8 mouse cellular contexts compared by ENCODE assay signal in genomic region chr7:127345512-127346325, GRCm38 (mm10). TPM values are rescaled to one million over a fixed set of nuclear protein-coding genes. Genes with fewer than 3 reads are reported as not detected.
DNase-seq lines count a peak whose midpoint lies in the region; ATAC-seq lines count a peak whose summit lies in the region.

Gene Zfp768 (minus strand): TSS chr7:127345589.

- H3K4me1 ChIP-seq in brown adipose tissue, adult 24 weeks (ENCODE audit: control insufficient read depth, insufficient read depth, insufficient read length, low read length): peaks cover 14% of the 10 kb centered on the region
- peaks cover 14 to 26% of the 10 kb centered on the region in 2 experiments for H3K4me1 ChIP-seq in heart, embryonic 14.5 days (ENCODE audit: control insufficient read depth in 2 of 2, insufficient read depth in 2 of 2, low read length in 2 of 2)
- H3K4me1 ChIP-seq in liver, embryonic 13.5 days (replicated peaks): peaks cover 45% of the 10 kb centered on the region
- peaks cover 22% of the 10 kb centered on the region for H3K4me1 ChIP-seq in stomach, embryonic 16.5 days (ENCODE audit: control insufficient read depth, insufficient read depth, low read length)

- peak; percentile 87 for DNase-seq in CD4-positive, CD25-positive, alpha-beta regulatory T cell, adult 2 months (ENCODE audit: low read depth, low spot score)
- DNase-seq in fibroblast of lung, adult 2 months (ENCODE audit: low read depth): peak; percentile 60
- peak; percentile 96 for DNase-seq in kidney, postnatal 14 days
- DNase-seq in liver, embryonic 13.5 days: peak; percentile 86
- peak; percentile 99 for DNase-seq in neural tube, embryonic 10.5 days (ENCODE audit: extremely low spot score, low spot score)

- no peaks in the 10 kb centered on the region for H3K9me3 ChIP-seq in heart, embryonic 14.5 days (ENCODE audit: control insufficient read depth, low read length)
- H3K9me3 ChIP-seq in liver, embryonic 13.5 days (replicated peaks): no peaks in the 10 kb centered on the region
- H3K9me3 ChIP-seq in stomach, embryonic 16.5 days (replicated peaks; ENCODE audit: control insufficient read depth, low read length): no peaks in the 10 kb centered on the region

- ATAC-seq in heart, embryonic 14.5 days (ENCODE audit: insufficient number of reproducible peaks, insufficient read depth, low FRiP score, low read depth): peak; percentile 91
- peak; percentile 85 for ATAC-seq in liver, embryonic 13.5 days (ENCODE audit: low read depth)
- ATAC-seq in stomach, embryonic 16.5 days (ENCODE audit: insufficient read depth, low FRiP score): peak; percentile 90

- H3K9ac ChIP-seq in heart, embryonic 14.5 days (ENCODE audit: low read length): peak within 1 kb of the TSS; percentile 95
- peak within 1 kb of the TSS; percentile 79 for H3K9ac ChIP-seq in liver, embryonic 13.5 days
- H3K9ac ChIP-seq in stomach, embryonic 16.5 days (ENCODE audit: low read length): peak within 1 kb of the TSS; percentile 97

- under 1% methylated on average over 66 of the region's 76 CpGs for WGBS in heart, embryonic 14.5 days
- under 1% methylated on average over 70 of the region's 76 CpGs for WGBS in liver, embryonic 13.5 days (ENCODE audit: insufficient replicate concordance)
- WGBS in stomach, embryonic 16.5 days: under 1% methylated on average over 74 of the region's 76 CpGs

- peak within 1 kb of the TSS; percentile 97 for H3K4me3 ChIP-seq in brown adipose tissue, adult 24 weeks (ENCODE audit: insufficient read depth, low read depth, low read length)
- H3K4me3 ChIP-seq in heart, embryonic 14.5 days (ENCODE audit: control insufficient read depth in 1 of 2, insufficient read depth in 1 of 2, low read depth in 1 of 2, low read length in 2 of 2): peak within 1 kb of the TSS; percentile 90 to 92
- peak within 1 kb of the TSS; percentile 79 for H3K4me3 ChIP-seq in liver, embryonic 13.5 days (replicated peaks)
- peak within 1 kb of the TSS; percentile 97 for H3K4me3 ChIP-seq in stomach, embryonic 16.5 days (replicated peaks; ENCODE audit: low read length)

- no peaks in the 10 kb centered on the region for H3K27me3 ChIP-seq in heart, embryonic 14.5 days (ENCODE audit: control insufficient read depth, insufficient read depth, low read length)
- H3K27me3 ChIP-seq in liver, embryonic 13.5 days: no peaks in the 10 kb centered on the region
- H3K27me3 ChIP-seq in stomach, embryonic 16.5 days (ENCODE audit: control insufficient read depth, insufficient read depth, low read length): no peaks in the 10 kb centered on the region

- H3K4me2 ChIP-seq in heart, embryonic 14.5 days (ENCODE audit: low read length): peak within 1 kb of the TSS; percentile 80
- peak within 1 kb of the TSS; percentile 99 for H3K4me2 ChIP-seq in liver, embryonic 13.5 days
- H3K4me2 ChIP-seq in stomach, embryonic 16.5 days (ENCODE audit: low read depth, low read length): peak within 1 kb of the TSS; percentile 90

- peaks cover 29% of the 10 kb centered on the region for H3K36me3 ChIP-seq in heart, embryonic 14.5 days (ENCODE audit: control insufficient read depth, insufficient read depth, low read length)
- H3K36me3 ChIP-seq in liver, embryonic 13.5 days: peaks cover 9% of the 10 kb centered on the region
- H3K36me3 ChIP-seq in stomach, embryonic 16.5 days (ENCODE audit: control insufficient read depth, insufficient read depth, low read length): 0 out of 2 replicates have a peak, but pooled peaks cover 7% of the 10 kb centered on the region

- H3K27ac ChIP-seq in brown adipose tissue, adult 24 weeks (replicated peaks; ENCODE audit: low read depth, low read length): peak within 1 kb of the TSS; percentile 99
- H3K27ac ChIP-seq in heart, embryonic 14.5 days (replicated peaks in 1 of 2; ENCODE audit: control insufficient read depth in 1 of 2, insufficient read depth in 1 of 2, low read depth in 2 of 2, low read length in 2 of 2): peak within 1 kb of the TSS; percentile 88 to 99
- H3K27ac ChIP-seq in liver, embryonic 13.5 days: peak within 1 kb of the TSS; percentile 78
- peak within 1 kb of the TSS; percentile 97 for H3K27ac ChIP-seq in stomach, embryonic 16.5 days (ENCODE audit: low read length)

RNA-seq across cellular contexts. Expression of gene Zfp768, which starts in this region (rescaled TPM):
- polyA plus RNA-seq in brown adipose tissue, adult 24 weeks (2012; ENCODE audit: insufficient read depth, insufficient read length, missing spikeins): 26.6 and 27.5 TPM in 2 replicates
- 5.6 TPM in 2 replicates for polyA plus RNA-seq in heart, embryonic 14.5 days (2014; fragmentation: Nextera tagmentation; extraction: Ambion mirVana)
- polyA plus RNA-seq in liver, embryonic 13.5 days (2015; fragmentation: Nextera tagmentation; extraction: Ambion mirVana): 3.1 and 3.5 TPM in 2 replicates
- polyA plus RNA-seq in stomach, embryonic 16.5 days (2015; fragmentation: Nextera tagmentation; extraction: Ambion mirVana): 12.0 and 13.9 TPM in 2 replicates

Comparison
In these comparisons a context has a peak if more than half of its experiments do, and no peak if none do; other contexts are left out.
1. Peak in every context shown above with its lines: DNase-seq, ATAC-seq, H3K4me3 ChIP-seq and H3K27ac ChIP-seq.